Mouse (Mus musculus): ENCODE data around the gene Slc36a1.

DNA sequence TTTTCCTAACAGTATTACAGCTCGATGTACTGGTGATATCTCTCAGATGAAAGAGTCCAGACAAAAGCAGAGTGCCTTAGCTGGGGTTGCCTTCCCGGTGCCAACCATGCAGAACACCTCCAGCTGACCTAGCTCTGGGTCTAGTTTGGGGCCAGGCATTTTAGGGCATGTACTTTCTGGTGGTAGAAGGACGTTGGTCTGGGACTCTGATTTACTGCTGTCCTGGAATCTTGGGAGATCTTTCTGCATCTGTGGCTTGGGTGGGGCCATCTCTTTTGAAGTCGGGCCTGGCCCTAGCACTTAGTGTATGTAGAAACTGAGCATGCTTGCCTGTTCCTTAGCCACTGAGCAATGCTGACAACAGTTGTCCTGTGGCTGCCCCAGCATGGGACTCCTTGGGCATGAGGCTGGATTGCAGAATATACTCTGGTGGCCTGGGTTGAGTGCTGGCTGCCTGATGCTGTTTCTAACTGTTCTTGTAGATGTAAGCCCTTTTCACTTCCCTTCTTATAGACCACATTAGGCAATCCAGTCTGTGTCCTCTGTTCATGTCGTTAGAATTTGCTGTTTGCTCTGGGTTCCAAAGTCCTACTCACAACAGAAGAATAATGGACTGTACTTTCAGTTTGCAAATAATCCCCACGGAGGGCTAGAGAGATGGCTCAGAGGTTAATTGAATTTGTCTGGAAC lies 4.0 kb downstream of the Slc36a1 start:
- TF ChIP-seq EP300 (optimal IDR thresholded peaks at IDR 0.05) = no peak
- TF ChIP-seq CTCF (IDR thresholded peaks at IDR 0.05; ENCODE audit: low read depth) = no peak

Measured in stomach, postnatal 0 days (tissue).